Mouse (Mus musculus) thymus, adult 2 months (tissue): ENCODE measurements around the gene Bcas3. TPM values are rescaled to one million over a fixed set of nuclear protein-coding genes. Genes with fewer than 3 reads are reported as not detected.

Experiments
- DNase-seq: peaks from one replicate; pipeline ENCODE4 v3.0.0; 2021
- H3K27ac ChIP-seq: fragments of 200-500 bp; 2 replicates; pipeline ENCODE4 v1.5.1; 2012; ENCODE audit warnings: low read length, control low read depth; ENCODE audit not compliant: control insufficient read depth, insufficient read depth
- H3K27me3 ChIP-seq: fragments of 200-500 bp; 2 replicates; pipeline ENCODE4 v1.6.1; 2012; ENCODE audit warnings: mild to moderate bottlenecking, low read length, moderate library complexity, mixed read lengths; ENCODE audit not compliant: control insufficient read depth, insufficient read depth
- H3K36me3 ChIP-seq: fragments of 200-500 bp; 2 replicates; pipeline ENCODE4 v1.6.1; 2012; ENCODE audit warnings: mild to moderate bottlenecking, low read length, moderate library complexity; ENCODE audit not compliant: control insufficient read depth, insufficient read depth
- H3K4me1 ChIP-seq: fragments of 200-500 bp; replicated peaks from 2 replicates; pipeline ENCODE4 v1.6.1; 2012; ENCODE audit warnings: low read length; ENCODE audit not compliant: control insufficient read depth, insufficient read depth
- H3K4me3 ChIP-seq: fragments of 200-500 bp; 2 replicates; pipeline ENCODE4 v1.5.1; 2012; ENCODE audit warnings: mild to moderate bottlenecking, low read length, control low read depth, moderate library complexity; ENCODE audit not compliant: control insufficient read depth, insufficient read depth
- CTCF ChIP-seq: fragments of 200-500 bp; IDR thresholded peaks from 2 replicates; pipeline ENCODE4 v1.5.1; 2012; ENCODE audit warnings: mild to moderate bottlenecking, control low read depth, low read length, moderate library complexity, borderline replicate concordance; ENCODE audit not compliant: control insufficient read depth, poor library complexity, insufficient read depth; ENCODE audit errors: extremely low read depth
- POLR2A ChIP-seq: fragments of 200-500 bp; IDR thresholded peaks from 2 replicates; pipeline ENCODE4 v1.6.1; 2012; ENCODE audit warnings: mild to moderate bottlenecking, low read length, control low read depth, moderate library complexity; ENCODE audit not compliant: control insufficient read depth, poor library complexity, insufficient read depth; ENCODE audit errors: extremely low read depth
- WGBS: fragments of 180-500 bp; shearing (Covaris S2); methylation state at CpG from one replicate; pipeline ENCODE4 v1.1.7; 2018; 5-methylcytosine and 5-hydroxymethylcytosine counted together
- polyA plus RNA-seq: library from polyadenylated mRNA; depleted of rRNA; stranded (reverse); fragments of >200 nt; gene quantifications from 2 replicates; pipeline ENCODE4 v1.2.3, GENCODE M21; 2012

Bcas3 gene
- polyA plus RNA-seq, 1 experiment = 42.5 TPM

DNA sequence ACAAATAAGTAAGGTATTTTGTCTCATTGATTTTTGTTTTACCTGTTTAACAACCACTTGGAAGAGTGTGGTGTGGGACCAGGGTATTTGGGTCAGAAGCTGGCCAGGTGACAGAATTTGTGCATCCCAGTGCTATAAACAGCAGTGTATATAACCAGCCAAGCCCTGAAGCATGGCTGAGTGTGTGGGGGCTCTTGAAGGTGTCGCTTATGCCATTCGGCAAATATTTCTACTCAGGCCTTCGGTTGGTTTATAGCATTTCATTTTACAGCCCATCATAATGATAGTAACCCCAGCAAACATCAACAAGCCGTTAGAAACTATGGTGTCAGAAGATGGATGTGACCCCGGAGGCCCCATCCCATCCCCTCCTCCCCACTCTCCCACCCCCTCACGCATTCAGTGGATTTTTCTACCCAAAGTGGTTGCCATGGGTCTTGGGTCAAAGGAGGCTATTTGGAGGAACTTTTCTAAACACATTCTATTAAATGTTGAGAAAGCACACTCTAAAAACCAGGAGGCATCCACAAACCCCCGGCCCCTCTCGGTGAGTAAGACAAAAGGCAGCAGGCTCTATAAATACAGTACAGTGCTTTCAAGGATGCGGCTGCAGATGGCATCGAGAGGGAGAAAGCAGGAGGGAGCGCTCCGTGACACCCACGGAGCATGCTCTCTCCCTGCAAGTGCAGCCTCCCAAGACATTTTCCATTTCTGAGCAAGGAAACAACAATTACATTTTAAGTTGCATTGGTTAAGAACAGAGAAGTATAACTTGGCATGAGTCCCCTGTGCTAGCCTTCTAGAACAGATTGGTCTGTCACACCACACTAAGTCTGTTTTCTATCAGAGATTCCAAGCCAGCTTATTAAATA, 401.9 kb downstream of the Bcas3 start:
- Histone ChIP-seq H3K36me3 (no peaks in the 10 kb centered on the region), H3K4me3 (no peak overlapping the region), H3K4me1 (no peaks in the 10 kb centered on the region), H3K27ac (no peak overlapping the region), H3K27me3 (no peaks in the 10 kb centered on the region)
- TF ChIP-seq POLR2A (no peak), CTCF (no peak)
- 94% methylated on average over 13 of the region's 13 CpGs for WGBS
- no peak for DNase-seq

DNA sequence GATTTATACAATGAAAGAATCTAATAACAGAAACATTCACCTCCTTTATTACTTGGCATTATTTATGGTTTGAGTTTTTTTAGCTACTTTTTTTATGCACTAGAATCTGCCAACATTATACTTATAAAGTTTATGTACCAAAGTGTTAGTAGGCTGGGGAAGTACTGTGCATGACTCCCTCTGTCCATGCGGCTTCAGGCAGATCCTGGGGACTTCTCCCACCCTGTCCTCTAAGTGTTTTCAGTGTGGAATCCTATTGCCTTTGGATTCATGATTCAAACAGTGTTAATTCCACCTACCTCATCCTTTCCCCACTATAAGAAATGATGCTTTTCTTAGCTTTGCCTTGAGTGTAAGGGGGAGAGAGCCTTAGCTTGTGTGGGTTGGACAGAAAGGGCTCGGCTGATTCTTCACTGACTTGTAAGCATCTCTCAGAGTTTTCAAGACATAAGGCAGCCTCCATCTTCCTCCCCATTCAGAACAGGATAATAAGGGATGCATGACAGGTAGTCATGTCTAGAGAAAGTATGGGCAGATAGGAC, 402.6 kb downstream of the Bcas3 start:
- Histone ChIP-seq H3K27me3 (no peaks in the 10 kb centered on the region), H3K4me3 (no peak overlapping the region), H3K27ac (no peak overlapping the region), H3K36me3 (no peaks in the 10 kb centered on the region), H3K4me1 (peaks cover 5% of the 10 kb centered on the region)
- TF ChIP-seq CTCF (no peak), POLR2A (no peak)
- DNase-seq = no peak
- WGBS = 95% methylated on average over 2 of the region's 2 CpGs

DNA sequence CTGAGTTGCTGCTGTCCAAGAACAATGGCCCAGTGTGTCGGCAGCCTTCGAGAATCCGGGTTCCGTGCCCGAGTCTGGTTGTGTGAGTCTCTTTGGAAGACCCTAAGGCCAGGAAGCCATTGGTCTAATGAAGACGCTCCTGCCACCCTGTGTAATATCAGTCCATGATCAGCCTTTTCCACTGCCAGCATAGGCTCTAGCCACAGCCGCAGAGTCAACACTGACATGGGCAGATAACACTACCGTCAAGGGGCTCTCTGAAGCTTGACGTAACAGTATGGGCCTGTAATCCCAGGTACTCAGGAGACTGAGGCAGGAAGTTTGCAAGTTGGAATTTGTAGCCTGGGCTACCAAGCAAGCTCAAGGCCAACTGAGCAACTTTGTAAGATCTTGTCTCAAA, 405.9 kb downstream of the Bcas3 start:
- Histone ChIP-seq H3K27ac (no peak overlapping the region), H3K4me3 (no peak overlapping the region), H3K36me3 (no peaks in the 10 kb centered on the region), H3K27me3 (no peaks in the 10 kb centered on the region), H3K4me1 (peaks cover 7% of the 10 kb centered on the region)
- DNase-seq = no peak
- 96% methylated on average over 9 of the region's 9 CpGs for WGBS
- TF ChIP-seq POLR2A (no peak), CTCF (no peak)

DNA sequence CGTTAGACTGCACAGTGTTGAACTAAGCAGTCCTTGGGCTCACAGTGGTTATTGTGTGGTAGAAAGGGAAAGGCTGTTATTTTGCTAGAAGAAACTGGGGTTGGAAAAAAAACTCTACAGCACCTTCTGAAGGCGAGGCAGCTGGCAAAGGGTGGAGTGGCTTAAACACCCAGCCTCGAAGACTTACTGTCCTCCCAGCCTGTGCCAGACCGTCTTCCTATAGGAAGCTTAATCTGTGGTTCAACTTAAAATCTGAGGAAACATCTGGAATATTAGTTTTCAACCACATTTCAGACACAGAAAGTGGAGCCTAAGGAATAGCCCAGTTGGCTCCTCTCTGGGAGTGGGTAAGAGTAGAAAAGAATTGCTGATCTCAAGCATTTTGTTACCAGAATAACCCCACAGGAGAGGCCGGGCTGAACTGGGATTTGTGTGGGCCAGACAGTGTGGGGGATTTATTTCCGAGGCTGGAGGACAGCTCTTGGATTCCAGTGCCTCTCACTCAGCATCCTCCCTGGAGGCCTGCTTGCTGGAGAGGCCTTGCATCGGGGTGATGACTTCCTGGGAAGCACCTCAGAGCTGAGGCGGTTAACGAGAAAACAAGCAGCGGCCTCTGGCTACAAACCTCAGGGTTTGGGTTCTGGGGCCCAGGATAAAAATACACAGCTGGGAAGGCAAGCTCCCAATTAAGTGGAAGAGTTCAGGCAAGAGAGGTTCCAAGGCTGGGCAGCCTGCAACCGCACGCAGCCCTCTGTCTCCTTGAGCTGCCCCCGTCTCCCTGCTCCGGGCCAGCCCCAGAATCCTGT, 406.9 kb downstream of the Bcas3 start:
- 90% methylated on average over 14 of the region's 14 CpGs for WGBS
- H3K4me1 ChIP-seq = peaks cover 7% of the 10 kb centered on the region
- no peak overlapping the region for H3K4me3 ChIP-seq
- H3K27me3 ChIP-seq = no peaks in the 10 kb centered on the region
- no peak for DNase-seq
- H3K27ac ChIP-seq = no peak overlapping the region
- TF ChIP-seq POLR2A = no peak
- no peaks in the 10 kb centered on the region for H3K36me3 ChIP-seq

DNA sequence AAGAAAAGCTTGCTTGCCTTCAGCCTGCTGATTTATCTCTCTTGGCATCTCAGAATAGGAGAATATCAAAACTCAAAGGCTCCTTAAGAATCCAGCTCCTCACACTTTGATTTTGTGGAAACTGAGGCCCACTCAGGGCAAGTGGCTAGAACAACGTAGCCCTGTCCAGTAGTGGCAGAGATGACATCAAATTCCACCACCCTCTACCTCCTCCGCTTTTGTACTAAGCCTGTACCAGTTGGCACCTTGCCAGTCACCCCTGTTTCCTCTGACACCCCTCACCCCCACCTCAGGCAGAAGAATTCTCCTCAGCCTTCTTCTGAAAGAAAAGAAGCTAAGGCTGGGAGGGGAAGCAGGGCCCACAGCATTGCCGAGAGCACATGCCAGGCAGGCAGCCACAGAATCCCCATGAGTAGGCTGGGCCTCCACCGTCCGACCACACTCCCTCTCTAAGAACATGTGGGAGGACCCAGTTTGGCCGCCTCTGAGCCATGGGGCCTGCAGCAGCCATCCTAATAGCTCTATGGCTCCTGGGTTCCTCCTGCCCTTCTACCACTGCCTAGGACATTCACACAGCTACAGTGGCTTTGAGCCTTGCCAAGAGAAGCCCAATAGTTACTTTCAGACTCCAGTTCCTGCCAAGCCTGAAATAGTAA, 407.6 kb downstream of the Bcas3 start:
- H3K27ac ChIP-seq = no peak overlapping the region
- DNase-seq = no peak
- H3K27me3 ChIP-seq = no peaks in the 10 kb centered on the region
- 29% methylated on average over 6 of the region's 6 CpGs for WGBS
- TF ChIP-seq CTCF = no peak
- TF ChIP-seq POLR2A = no peak
- peaks cover 7% of the 10 kb centered on the region for H3K4me1 ChIP-seq
- no peak overlapping the region for H3K4me3 ChIP-seq
- no peaks in the 10 kb centered on the region for H3K36me3 ChIP-seq

DNA sequence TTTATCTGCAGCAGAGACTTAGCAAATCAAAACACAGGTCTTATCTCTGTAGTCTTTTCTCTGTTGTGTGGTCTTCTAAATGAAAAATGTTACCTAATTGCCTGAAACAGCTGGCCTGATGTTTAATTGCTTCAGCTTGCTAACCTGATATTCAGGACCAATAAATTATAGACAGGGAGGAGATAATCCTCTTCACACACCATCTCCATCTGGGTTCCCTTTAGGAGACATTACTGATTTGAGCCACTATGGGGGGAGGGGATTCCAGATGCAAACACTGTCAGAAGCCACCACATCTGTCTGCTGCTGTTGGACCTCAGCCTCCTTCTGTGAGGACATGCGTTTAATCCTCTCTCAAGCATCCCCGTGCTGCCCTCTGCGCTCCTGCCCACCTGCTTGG, 408.2 kb downstream of the Bcas3 start:
- Histone ChIP-seq H3K4me3 (no peak overlapping the region), H3K4me1 (peaks cover 7% of the 10 kb centered on the region), H3K27ac (no peak overlapping the region), H3K27me3 (no peaks in the 10 kb centered on the region), H3K36me3 (no peaks in the 10 kb centered on the region)
- TF ChIP-seq POLR2A = no peak
- no peak for TF ChIP-seq CTCF
- 98% methylated on average over 3 of the region's 3 CpGs for WGBS
- DNase-seq = no peak
